Mouse (Mus musculus) heart, postnatal 4 days (tissue): ENCODE data around the gene Otud4. TPM values are rescaled to one million over a fixed set of nuclear protein-coding genes. Genes with fewer than 3 reads are reported as not detected.

Experiments
- DNase-seq: peaks from one replicate; pipeline ENCODE4 v3.0.0; 2021
- total RNA-seq, 2 experiments: library from RNA; stranded (reverse); gene quantifications; 2 replicates each; pipeline ENCODE4 v1.2.3; 2021

Otud4 gene
- total RNA-seq, result 10 to 100 TPM; 44.6 to 50.3 TPM

DNA sequence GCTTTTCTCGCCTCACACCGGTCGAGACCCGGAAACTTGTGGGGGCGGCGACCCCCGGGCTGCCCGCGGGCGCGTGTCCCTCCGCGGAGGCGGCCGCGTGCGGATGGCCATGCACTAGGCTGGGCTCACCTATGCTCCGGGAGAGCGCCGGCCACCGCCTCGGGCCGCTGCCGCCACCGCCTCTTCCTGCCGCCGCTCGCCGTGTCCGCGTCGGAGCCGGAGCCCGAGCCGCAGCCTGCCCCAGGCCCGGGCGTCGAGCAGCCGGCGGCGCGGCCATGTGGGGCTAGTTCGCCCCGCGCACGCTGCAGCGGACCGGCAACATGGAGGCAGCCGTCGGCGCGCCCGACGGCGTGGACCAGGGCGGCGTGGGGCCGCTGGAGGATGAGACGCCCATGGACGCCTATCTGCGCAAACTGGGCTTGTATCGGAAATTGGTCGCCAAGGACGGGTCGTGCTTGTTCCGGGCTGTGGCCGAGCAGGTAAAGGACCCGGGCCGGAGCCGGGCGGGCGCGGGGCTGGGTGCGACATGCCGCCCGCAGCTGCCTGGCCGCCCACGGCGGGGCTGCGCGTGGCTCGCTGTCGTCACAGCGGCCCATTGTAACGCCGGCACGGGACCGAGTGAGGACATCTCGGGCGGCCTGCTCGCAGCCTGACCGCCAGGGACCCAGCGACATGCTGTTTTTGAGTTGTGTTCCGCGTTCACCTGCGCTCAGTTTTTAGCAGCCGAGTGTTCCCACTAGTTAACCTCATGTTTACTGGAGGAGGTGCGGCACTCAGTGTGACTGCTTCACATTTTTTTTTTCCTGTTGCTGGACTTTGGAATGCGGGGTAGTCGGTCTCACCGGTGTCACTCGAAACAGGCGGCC lies at the start of gene Otud4:
Gene Otud4 (plus strand): TSS at position 33 of the 866 bp plus-strand sequence.
- peak; percentile 67 for DNase-seq

DNA sequence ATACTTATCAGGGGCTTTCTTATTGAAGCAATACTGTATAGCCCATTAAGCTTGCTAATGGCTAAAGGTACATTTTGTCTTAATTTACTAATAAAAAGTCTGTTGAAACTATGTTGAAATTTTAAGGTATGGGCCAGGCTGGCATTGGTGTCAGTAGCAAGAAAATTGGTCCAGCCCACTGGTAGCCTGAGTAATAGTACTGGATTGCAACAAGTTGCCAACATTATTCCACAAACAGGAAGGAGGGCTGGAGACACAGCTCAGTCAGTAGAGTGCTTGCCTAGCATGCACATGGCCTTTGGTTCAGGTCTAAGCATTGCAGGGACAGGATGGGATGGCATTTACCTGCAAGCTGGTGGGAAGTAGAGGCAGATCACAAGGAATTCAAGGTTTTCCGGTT lies 38.5 kb upstream of the Otud4 start:
- DNase-seq, result no peak

DNA sequence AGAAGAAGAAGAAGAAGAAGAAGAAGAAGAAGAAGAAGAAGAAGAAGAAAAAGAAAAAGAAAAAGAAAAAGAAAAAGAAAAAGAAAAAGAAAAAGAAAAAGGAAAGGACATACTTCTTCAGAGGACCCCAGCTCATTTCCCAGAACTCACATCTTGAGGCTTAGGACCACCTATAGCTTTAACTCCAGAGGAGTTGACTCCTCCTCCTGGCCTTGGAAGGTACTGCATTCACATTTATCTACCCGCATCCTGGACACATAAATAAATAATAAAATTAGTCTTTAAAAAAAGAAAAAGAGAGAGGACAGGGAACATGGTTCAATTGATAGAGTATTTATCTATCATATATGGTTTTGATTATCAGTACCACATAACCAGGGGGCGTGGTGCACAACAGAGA lies 36.2 kb upstream of the Otud4 start:
- peak; percentile 28 for DNase-seq

DNA sequence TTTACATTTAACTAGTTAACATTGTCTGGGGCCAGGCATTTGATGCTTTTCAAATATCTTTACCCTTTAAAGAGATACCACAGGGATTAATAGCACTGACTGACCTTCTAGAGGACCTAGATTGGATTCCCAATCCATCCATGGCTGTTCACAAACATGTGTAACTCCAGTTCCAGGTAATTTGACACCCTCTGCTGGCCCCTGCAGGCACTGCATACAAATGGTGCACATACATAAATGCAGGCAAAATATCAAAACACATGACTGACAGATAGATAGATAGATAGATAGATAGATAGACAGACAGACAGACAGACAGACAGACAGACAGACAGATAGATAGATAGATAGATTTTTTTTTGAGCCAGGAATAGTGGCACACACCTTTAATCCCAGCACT lies 33.2 kb upstream of the Otud4 start:
- no peak for DNase-seq

DNA sequence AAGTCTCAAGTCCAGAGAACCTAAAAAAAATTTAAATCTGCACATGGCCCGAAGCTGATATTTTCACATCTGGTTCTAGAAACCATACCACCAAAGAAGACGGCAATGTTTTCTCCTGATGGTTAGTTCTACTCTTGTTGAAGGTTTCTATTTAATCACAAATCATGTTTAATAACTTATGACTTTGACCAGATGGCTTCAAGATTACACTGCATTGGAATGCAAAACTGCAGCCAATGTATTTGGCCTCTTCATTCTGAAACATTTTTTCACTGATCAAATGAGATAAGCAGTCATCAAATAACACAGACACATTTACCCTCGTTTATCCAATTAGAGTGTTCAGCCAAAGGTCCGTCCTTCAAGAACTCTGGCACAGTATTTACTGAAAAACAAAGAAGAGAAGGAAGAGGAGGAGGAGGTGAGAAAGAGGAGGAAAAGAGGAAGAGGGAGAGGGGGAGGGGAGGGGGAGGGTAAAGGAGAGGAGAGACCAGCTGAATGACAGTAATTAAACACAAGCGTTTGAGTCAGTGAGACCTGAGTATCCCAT lies 32.6 kb upstream of the Otud4 start:
- DNase-seq, result no peak

DNA sequence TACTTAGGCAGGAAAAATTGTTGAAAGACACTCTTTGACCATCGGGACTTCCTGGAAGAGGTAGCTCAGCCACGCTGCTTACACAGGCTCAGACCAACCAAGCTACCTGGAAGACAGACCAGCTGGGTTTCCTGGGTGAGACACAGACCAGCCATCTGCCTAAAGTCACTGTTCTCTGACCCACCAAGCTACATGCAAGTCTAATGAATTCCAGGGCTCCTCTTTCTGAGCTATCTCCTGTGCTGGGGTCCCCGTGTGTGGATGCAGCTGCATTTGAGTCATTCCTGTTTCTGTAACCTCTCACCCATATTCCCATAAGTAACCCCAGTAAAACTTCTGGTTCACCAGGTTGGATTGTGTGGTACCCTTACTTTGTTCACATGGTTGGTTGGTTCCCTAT lies 30.7 kb upstream of the Otud4 start:
- DNase-seq, result no peak

DNA sequence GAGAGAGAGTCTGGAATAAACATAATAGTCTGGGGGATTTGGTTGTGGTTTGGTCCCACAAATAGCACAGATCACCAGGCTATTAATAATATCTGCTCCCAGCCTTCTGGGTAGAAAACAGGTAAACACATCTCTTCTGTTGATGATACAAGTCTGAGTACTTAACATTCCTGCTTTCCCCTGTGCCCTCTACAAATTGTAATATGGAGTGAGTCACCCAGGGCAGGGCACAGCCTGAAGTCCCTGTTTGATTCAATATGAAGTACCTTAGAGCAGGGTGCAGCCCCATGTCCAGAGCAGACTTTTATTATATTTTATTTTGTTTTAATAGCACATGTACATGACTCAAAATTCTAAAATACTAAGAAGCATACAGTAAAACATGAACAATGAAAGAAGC lies 29.1 kb upstream of the Otud4 start:
- no peak for DNase-seq

DNA sequence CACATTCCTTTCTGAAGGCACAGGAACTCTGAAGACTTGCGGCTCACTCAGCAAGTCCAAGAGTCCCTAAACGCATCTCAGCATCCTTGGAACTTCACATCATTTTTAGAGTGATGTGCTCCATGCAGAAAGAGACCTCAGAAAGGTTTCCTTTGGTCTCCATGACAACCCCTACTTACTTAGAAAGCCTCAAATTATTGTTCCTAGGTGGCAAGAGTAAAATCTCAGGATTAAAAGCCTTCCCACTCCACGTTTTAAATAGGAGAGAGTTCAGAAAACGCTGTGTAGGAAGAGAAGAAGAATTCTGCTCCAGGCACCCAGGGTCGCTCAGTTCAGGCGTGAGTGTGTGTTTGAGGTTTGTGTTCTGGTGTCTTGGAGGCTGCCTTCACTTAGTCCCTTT lies 27.1 kb upstream of the Otud4 start:
- DNase-seq, result no peak

DNA sequence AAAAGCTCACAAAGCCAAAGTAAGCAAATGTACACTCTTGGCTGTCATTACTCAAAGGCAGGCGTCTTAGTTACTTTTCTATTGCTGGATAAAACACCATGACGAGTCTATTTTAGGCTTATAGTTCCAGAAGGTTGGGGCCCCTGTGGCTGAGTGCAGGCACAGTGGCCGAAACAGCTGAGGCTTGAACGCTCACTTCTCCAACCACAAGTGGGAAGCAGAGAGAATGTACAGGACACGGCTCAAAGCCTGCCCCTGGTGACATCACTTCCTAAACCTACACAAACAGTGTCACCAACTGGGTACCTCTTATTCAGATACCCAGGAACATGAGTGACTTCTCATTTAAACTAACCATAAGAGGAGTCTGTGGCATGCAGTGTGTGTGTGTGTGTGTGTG lies 26.5 kb upstream of the Otud4 start:
- peak; percentile 38 for DNase-seq

DNA sequence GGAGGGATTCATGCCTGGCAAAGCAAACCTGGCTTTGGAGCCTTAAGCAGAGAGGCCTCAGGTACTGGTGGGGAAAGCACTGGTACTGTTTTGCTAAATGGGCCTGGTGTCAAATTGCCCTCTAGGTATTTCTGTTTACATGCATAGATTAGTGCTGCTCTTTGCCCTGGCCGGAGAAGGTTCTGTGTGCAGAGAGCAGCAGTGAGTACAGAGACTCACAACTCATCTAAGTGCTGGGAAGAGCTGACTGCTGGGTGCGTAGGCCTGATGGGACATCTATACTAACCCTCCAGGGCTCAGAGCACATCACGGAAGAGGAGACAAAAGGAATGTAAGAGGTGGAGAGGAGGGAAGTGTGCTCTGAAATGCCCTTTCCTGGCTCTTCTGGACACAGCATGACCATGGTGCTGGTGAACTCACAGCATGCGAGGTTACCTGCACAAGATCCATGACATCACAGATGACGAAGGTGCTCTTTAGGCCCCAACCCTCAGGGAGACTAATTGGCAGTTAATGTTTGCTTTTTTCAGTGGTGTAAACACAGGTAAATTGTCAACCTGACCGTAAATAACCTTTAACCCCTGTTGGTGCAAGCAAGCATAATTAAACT lies 23.6 kb upstream of the Otud4 start:
- no peak for DNase-seq

DNA sequence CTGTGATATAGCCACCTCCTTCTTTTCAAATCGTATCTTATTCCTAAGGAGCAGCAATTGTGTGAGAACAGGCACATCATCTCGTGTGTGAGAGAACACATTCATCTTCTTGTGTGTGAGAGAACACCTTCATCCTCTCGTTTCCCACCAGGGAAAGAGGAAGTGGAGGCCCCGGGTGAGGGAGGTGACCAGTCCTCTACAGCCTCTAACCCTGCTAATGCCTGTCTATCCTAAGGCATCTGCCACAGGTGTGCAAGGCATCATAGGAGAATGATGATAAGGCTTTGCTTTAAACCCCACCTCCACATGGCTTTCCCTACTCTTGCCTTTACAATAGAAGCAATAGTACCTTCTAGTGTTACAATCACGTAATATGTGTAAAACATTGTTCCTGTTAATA lies 20.5 kb upstream of the Otud4 start:
- no peak for DNase-seq

DNA sequence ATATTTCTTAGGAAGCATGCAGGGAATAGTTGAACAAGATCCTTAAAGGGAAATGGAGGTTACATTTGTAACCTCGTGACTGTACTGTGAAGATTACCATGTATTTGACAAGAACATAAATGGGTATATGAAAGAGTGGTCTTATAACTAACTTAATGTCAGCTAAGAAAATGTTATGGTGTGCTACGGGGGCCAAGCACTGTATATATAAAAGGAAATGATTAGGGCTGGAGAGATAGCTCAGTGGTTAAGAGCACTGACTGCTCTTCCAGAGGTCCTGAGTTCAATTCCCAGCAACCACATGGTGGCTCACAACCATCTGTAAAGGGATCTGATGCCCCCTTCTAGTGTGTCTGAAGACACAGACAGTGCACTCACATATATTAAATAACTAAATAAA lies 20.1 kb upstream of the Otud4 start:
- DNase-seq, result no peak

DNA sequence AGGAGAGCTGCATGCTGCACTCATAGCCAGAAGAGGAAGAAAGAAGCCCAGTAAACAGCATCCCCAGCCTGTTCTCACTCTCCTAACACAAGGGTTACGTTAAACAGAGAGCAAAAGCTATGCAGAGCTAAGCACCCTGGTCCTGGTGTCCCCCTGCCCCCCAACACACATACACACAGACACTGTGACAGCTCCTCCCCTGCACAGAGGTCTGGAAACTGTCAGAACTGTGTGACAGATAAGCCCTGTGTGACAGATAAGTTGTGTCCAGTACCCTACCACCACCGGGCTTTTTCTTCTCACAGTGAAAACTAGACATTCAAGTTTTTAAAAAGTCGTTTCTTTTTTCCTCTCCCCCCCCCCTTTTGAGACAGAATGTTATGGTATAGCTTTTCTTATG lies 19.4 kb upstream of the Otud4 start:
- peak; percentile 47 for DNase-seq

DNA sequence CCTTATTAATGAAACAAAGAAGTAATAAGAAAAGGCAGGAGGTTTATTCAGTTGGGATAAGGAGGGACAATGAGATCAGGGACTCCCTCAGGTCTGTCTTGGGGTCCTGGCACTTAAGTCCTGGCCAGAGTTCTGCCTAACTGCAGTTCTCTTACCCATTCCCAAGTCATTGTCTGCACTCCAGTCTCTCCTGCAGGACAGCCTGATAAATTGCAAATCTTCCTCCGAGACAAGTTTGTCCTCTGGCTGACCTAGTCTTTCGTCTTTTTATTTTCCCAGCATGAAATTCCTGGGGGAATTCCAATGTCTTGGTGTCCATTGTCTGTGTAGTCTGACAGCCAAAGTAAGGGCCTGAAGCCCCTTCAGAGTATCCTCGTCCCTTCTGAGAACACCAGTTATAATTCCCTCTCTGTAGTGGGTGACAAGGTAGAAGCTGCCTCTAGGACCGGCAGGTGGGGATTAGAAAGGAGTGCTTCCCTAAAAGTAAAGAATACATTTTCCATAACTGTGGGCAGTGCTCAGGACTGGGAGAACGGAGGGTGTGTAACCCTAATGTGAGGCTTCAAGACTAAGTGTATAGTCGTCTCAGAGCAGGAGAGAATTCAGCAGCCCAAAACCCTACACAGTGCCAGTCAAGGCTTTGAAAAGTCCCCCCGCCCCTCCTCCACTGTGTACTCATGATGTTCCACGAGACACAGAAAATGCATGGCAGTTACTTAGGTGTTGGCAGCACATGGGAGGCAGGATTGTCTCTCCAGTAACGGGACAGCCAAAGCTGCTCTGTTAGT lies 18.7 kb upstream of the Otud4 start:
- DNase-seq, result no peak

DNA sequence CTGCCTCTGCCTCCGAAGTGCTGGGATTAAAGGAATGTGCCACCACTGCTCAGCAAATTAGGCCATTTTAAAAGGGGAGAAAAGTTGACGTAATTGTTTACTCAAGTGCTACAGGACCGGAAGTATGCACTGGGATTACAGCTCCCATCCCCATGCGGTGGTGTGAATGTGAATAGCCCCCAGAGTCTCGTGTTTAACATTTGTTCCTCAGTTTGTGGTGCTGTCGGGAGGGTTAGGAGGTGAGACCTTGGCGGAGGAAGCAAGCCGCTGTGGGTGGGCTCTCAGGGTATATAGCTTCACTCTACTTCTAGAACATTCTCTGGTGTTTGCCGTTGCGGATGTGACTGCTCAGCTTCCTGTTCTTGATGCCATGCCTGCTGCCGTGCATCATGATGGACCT lies 17.1 kb upstream of the Otud4 start:
- no peak for DNase-seq

DNA sequence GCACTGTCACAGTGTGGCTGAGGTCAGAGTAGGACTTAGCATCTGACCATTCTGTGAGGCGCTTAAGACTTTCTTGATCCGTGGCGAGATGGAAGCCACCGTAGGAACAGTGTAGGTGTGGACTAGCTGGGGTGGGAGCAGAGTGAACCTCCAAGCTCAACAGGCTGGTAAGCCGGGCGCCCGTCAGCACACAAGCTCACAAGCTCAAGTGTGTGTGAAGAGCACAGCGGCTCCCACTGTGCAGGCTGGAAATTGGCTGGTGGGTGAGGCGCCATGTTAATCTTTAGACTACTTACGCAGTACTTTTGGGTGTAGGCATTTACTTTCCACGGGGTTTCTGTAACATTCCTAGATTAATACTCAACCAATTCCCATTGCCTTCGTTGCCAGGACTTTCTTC lies 16.1 kb upstream of the Otud4 start:
- no peak for DNase-seq

DNA sequence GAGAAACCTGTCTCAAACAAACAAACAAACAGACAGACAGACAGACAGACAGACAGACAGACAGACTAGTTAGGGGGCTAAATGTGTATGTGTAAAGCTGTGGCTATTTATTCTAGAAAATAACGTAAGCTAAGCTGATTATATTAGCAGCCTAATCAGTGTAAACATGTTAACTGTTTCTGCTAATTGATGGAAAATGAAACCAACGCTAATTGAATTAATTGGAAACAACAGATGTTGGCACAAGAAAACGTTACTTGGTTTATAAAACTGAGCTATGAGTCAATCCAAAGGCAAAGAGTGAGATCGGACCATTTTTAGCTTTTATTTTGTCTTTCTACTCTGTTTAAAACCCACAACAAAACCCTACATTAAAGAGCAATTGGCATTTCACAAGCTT lies 15.0 kb upstream of the Otud4 start:
- DNase-seq, result no peak

DNA sequence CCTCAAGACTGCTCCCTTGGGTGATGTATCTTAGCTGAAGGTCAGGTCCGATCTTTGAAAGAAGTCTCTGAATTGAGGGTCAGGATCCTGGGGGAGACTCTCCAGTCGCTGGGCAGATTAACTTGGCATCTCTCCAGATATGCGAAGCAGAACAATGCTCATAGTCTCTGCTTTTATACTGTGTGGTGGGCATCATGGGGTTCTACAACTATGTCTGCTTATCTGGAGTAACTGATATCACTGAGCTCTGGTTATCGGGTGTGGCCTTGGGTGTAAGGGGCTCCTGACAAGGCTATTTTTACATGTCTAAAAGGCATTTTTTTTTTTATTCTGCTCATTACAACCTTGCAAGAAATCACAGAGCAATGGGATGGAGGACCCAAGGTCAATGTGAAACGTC lies 13.2 kb upstream of the Otud4 start:
- DNase-seq, result no peak

DNA sequence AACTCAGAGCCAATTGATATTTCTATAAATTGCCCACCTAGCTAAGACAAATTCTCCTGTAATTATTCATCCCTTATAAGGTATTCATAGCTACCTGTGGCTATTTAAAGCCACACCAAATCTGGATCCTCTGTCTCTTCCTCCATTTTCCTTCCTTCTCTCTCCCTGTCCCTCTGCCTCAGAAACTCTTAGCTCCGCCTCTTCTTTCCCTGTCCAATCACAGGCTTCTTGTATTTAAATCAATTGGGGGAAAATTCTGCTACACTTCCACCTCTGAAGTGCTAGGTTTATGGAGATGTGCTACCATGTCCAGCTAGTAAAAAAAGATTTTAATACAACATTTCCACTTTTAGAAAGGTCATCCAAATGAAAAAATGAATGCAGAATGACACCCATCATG lies 3.9 kb upstream of the Otud4 start:
- DNase-seq, result no peak

DNA sequence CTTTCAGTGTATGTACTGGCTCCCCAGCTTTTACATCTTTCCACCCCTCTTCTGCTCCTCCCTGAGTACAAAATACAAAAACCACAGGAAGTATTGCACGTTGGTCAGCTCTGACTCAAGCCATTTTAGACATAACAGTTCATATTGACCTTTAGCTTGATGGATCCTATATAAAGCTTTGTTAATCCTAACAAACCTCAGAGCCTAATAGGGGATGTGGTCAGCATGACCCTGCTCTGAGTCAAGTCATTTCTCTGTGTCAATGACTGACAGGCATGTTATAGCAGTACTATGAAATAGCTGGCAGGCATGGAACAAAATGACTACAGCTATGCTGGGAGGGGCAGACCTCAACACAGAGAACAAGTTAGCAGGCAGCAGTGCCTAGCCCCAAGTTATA lies 3.3 kb upstream of the Otud4 start:
- no peak for DNase-seq

DNA sequence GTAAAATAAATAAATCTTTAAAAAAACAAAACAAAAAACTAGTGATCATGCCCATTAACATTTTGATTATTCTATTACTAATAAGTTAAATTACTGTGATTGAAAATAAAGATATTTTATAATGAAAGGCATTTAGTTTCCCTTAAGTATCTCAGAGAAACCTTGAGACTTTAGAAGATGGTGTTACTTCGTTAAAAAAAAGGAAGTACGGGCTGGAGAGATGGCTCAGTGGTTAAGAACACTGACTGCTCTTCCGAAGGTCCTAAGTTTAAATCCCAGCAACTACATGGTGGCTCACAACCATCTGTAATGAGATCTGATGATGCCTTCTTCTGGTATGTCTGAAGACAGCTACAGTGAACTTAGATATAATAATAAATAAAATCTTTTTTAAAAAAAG lies 2.2 kb upstream of the Otud4 start:
- DNase-seq, result no peak

DNA sequence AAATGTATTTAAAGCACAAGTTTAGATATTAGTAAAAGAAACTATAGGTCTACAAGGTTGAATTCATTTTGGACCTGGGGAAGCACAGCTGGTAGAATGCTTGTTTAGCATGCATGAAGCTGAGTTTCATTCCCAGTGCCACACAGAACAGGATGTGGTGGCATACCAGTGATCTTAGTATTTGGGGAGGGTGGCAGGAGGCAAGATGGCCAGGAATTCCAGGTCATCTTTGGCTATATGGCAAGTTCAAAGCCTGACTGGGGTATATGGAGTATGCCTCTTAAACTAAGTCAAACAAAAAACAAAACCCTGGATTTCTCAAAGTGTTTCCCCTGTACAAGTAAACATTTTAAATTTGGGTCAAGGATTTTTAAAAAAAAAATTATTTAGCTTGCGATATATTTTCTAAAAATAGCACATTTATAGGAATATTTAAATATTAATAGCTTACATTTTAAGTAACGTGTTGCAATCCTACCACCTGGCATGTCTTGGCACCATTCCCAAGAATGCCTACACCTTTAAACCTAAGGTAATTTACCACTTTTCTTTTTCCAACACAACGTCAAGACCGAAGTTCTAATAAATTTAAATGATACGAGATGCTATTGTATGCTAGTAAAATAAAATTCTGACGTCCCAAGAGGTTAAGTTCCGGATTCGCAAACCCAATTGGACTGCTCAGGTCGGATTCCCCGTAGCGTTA lies 1.3 kb upstream of the Otud4 start:
- no peak for DNase-seq
